Mouse (Mus musculus) neural tube, embryonic 13.5 days (tissue): ENCODE results near the gene Gpc6. TPM values are rescaled to one million over a fixed set of nuclear protein-coding genes. Genes with fewer than 3 reads are reported as not detected.

ENCODE experiments used
- ATAC-seq: fragments of 200-750 bp; cut with Nextera tagmentation; 2 replicates; pipeline ENCODE4 v1.8.0; 2017; ENCODE audit warnings: low read depth, mild to moderate bottlenecking, moderate TSS enrichment, moderate library complexity
- H3K27ac ChIP-seq: fragments of 300-500 bp; sonication (generic); replicated peaks from 2 replicates; pipeline ENCODE4 v1.5.1; 2015; ENCODE audit warnings: moderate library complexity, mild to moderate bottlenecking, inconsistent platforms
- H3K27me3 ChIP-seq: fragments of 300-500 bp; sonication (generic); 2 replicates; pipeline ENCODE4 v1.6.1; 2015; ENCODE audit warnings: mild to moderate bottlenecking, inconsistent platforms
- H3K36me3 ChIP-seq: fragments of 300-500 bp; sonication (generic); 2 replicates; pipeline ENCODE4 v1.6.1; 2015; ENCODE audit warnings: mild to moderate bottlenecking, inconsistent platforms
- H3K4me1 ChIP-seq: fragments of 300-500 bp; sonication (generic); replicated peaks from 2 replicates; pipeline ENCODE4 v1.6.1; 2015; ENCODE audit warnings: inconsistent platforms
- H3K4me2 ChIP-seq: fragments of 300-500 bp; sonication (generic); 2 replicates; pipeline ENCODE4 v1.6.1; 2015; ENCODE audit warnings: inconsistent platforms, mild to moderate bottlenecking, moderate library complexity
- H3K4me3 ChIP-seq: fragments of 300-500 bp; sonication (generic); 2 replicates; pipeline ENCODE4 v1.5.1; 2015; ENCODE audit warnings: mild to moderate bottlenecking, inconsistent platforms
- H3K9ac ChIP-seq: fragments of 300-500 bp; sonication (generic); 2 replicates; pipeline ENCODE4 v1.6.1; 2015; ENCODE audit warnings: moderate library complexity, mild to moderate bottlenecking, inconsistent platforms
- H3K9me3 ChIP-seq: fragments of 300-500 bp; sonication (generic); 2 replicates; pipeline ENCODE4 v1.6.1; 2016; ENCODE audit warnings: inconsistent platforms
- WGBS: fragments of 180-500 bp; shearing (Covaris S2); methylation state at CpG from one replicate; pipeline ENCODE4 v1.1.7; 2015; 5-methylcytosine and 5-hydroxymethylcytosine counted together
- polyA plus RNA-seq: library from polyadenylated mRNA; unstranded; fragments of >200 nt; fragmentation: Nextera tagmentation; extraction: Ambion mirVana; gene quantifications from 2 replicates; pipeline ENCODE4 v1.2.1, GENCODE M21; 2015

The Gpc6 gene
- polyA plus RNA-seq, 1 experiment from 2014 or later = 22.1 TPM

DNA sequence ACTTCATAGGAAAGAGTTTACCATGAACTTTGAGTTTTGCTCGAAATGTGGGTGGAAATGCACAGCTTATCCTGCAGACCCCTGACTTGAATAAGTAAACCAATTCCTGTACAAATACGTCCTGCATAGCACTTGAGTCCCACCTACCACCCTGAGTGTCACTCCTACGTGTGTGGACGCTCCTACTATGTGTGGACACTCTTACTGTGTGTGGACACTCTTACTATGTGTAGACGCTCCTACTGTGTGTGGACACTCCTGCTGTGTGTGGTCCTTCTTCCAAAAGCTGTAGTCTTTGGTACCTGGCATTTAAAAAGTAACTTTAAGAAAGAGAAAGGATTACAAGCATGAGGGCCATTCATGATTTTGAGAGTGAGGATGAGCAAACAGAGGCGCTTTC is 1036.7 kb downstream of the Gpc6 start:
- ATAC-seq = peak; percentile 67

DNA sequence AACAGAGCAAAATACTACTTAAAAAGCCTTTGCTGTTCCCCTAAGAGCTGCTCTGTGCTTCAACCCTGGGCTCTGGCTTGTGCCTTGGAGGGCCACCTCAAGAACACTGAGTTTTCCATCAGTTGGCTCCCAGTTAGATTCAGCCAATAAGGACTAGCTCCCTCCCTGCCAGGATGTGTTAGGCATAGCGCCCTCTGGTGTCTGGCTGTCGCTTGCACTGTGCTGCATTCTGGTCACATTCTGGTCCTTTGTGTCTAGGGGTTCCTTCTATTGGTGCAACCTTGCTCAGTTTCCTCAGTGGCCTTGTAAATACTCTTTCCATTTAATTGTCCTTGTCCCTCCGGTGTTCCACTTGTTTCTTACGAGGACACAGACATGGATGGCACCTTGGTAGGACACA is 1037.3 kb downstream of the Gpc6 start:
- Histone ChIP-seq H3K27me3 (no peaks in the 10 kb centered on the region), H3K4me2 (no peak overlapping the region), H3K27ac (no peak overlapping the region), H3K9ac (no peak overlapping the region), H3K4me1 (peaks cover 32% of the 10 kb centered on the region), H3K36me3 (no peaks in the 10 kb centered on the region), H3K4me3 (no peak overlapping the region), H3K9me3 (no peaks in the 10 kb centered on the region)
- WGBS = 52% methylated on average over 4 of the region's 4 CpGs
- ATAC-seq = no peak

More for the DNA sequence above, 1036.7 kb downstream of the Gpc6 start:
- Histone ChIP-seq H3K4me2 (no peak overlapping the region), H3K4me1 (peaks cover 32% of the 10 kb centered on the region), H3K9me3 (no peaks in the 10 kb centered on the region), H3K4me3 (no peak overlapping the region), H3K27ac (peak overlapping the region; percentile 74; the same call in 1 of the 2 replicates), H3K9ac (no peak overlapping the region), H3K27me3 (no peaks in the 10 kb centered on the region), H3K36me3 (no peaks in the 10 kb centered on the region)
- 90% methylated on average over 6 of the region's 6 CpGs for WGBS

DNA sequence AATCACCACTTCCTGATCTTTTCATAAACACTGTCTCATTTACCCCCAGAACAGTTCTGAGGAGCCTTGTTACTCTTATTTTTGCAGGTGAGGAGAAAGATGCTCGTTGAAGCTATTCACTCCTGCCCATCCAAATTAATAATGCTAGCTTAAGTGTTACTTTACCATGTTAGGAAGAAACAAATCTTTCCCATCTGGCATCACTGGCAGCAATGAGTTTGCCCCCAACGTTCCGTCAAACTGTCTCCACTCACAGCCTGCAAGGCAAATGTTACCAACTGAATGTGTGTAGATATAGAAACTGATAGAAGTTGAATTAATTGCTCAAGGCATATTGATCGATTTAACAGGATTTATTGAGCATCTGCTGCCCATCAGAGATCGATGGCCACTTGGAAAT is 1047.5 kb downstream of the Gpc6 start:
- WGBS = 86% methylated on average over 5 of the region's 5 CpGs

DNA sequence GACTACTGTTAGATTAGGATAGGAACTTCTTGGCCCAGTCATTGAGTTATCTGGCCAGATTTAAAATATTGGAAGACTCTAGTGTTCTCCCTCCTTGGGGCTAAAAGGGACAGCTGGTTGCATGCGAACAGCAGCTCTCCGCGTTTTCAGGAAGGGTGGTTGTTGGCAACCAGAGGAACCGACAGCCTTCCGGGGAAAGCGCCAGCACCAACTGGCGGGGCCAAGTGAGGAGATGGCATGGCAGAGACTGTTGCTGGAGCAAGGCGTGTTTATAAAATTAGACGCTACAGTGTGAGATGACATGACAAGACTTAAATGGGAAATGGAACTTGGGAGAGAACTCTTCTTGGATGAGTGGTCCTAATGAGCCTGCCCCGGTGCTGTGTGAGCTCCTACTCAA is 1056.4 kb downstream of the Gpc6 start:
- 94% methylated on average over 10 of the region's 10 CpGs for WGBS
- no peaks in the 10 kb centered on the region for H3K4me1 ChIP-seq
- H3K4me3 ChIP-seq = no peak overlapping the region
- no peak for ATAC-seq
- no peak overlapping the region for H3K9ac ChIP-seq
- no peak overlapping the region for H3K27ac ChIP-seq
- H3K36me3 ChIP-seq = no peaks in the 10 kb centered on the region
- peaks cover 11% of the 10 kb centered on the region; the same call in 1 of the 2 replicates for H3K9me3 ChIP-seq
- H3K4me2 ChIP-seq = no peak overlapping the region
- no peaks in the 10 kb centered on the region for H3K27me3 ChIP-seq

More for the DNA sequence above, 1047.5 kb downstream of the Gpc6 start:
- H3K4me1 ChIP-seq = no peaks in the 10 kb centered on the region
- no peak overlapping the region for H3K9ac ChIP-seq
- 0 out of 2 replicates have a peak, but pooled peaks cover 5% of the 10 kb centered on the region for H3K36me3 ChIP-seq
- no peak overlapping the region for H3K4me2 ChIP-seq
- no peak overlapping the region for H3K4me3 ChIP-seq
- H3K27me3 ChIP-seq = no peaks in the 10 kb centered on the region
- no peak for ATAC-seq
- H3K9me3 ChIP-seq = no peaks in the 10 kb centered on the region
- H3K27ac ChIP-seq = no peak overlapping the region

DNA sequence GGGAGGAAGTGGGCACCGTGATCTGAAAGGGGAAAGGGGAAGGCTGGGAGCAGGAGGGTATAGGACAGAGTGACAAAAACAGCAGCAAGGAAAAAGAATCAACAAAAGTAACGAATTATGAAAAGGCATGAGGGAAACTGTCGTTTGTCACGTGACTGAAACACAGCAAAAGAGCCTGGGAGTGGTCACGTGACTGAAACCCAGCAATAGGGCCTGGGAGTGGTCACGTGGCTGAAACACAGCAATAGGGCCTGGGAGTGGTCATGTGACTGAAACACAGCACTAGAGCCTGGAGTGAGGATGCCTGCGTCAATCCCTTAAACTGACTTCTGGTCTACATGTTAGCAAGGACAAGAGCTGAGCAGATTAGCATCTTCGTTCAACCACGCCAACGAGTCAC is 1063.3 kb downstream of the Gpc6 start:
- ATAC-seq = no peak
- Histone ChIP-seq H3K4me2 (no peak overlapping the region), H3K27ac (no peak overlapping the region), H3K4me1 (no peaks in the 10 kb centered on the region), H3K9ac (no peak overlapping the region), H3K4me3 (no peak overlapping the region), H3K9me3 (no peaks in the 10 kb centered on the region), H3K36me3 (no peaks in the 10 kb centered on the region), H3K27me3 (no peaks in the 10 kb centered on the region)
- WGBS = 90% methylated on average over 10 of the region's 10 CpGs

DNA sequence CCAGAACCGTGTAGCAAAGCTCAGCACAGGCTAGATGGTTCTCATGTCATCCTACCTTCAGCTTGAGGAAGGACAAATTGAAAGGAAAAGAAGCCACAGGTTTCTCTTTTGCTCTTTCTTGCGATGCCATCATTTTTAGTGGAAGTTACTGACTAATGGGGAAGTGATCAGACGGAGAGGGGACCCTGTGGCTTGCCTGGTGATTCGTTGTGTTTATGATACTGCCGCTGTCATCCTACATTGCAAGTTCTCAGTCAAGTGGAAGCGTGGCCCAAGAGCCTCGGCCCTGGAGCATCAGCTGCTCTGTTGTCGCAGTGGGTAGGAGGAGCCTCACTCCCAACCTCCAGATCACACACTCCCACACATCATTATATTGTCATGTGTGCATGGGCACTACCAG is 1065.1 kb downstream of the Gpc6 start:
- no peak overlapping the region for H3K9ac ChIP-seq
- no peak overlapping the region for H3K27ac ChIP-seq
- ATAC-seq = no peak
- no peaks in the 10 kb centered on the region for H3K27me3 ChIP-seq
- H3K4me1 ChIP-seq = no peaks in the 10 kb centered on the region
- H3K4me2 ChIP-seq = no peak overlapping the region
- H3K9me3 ChIP-seq = no peaks in the 10 kb centered on the region
- WGBS = 76% methylated on average over 8 of the region's 8 CpGs
- no peaks in the 10 kb centered on the region for H3K36me3 ChIP-seq
- H3K4me3 ChIP-seq = no peak overlapping the region

DNA sequence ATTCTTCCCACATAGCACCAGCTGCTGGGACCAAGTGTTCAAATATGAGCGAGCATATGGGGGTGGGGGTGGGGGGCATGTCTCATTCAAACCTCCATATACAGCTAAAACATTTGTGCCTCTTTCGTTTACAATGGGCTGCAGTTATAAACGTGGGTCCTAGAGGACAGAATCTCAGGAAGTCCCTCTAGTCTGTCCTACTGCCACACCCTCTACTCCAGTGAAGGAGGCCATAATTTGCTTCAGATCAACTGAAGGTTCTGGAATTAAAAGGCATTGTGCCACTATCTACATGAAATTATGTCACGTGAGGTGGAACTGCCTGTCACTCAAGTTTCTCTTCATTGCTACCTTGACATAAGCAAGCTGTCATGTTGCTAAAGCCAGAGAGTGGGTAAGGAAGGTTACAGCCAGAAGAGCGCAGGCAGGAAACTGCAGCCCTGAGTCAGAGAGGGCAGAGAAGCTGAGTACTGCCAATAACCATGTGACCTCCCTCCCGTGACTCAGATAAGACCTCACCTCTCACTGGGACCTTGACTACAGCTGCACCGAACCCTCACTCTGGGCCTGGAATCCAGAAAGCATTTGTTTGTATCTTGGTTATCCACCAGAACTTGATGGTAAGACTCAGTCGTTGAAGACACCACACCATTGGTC is 1067.6 kb downstream of the Gpc6 start:
- H3K4me1 ChIP-seq = no peaks in the 10 kb centered on the region
- no peaks in the 10 kb centered on the region for H3K9me3 ChIP-seq
- no peak overlapping the region for H3K27ac ChIP-seq
- no peak overlapping the region for H3K4me2 ChIP-seq
- WGBS = 82% methylated on average over 8 of the region's 8 CpGs
- H3K4me3 ChIP-seq = no peak overlapping the region
- H3K9ac ChIP-seq = no peak overlapping the region
- no peaks in the 10 kb centered on the region for H3K36me3 ChIP-seq
- no peaks in the 10 kb centered on the region for H3K27me3 ChIP-seq
- no peak for ATAC-seq

DNA sequence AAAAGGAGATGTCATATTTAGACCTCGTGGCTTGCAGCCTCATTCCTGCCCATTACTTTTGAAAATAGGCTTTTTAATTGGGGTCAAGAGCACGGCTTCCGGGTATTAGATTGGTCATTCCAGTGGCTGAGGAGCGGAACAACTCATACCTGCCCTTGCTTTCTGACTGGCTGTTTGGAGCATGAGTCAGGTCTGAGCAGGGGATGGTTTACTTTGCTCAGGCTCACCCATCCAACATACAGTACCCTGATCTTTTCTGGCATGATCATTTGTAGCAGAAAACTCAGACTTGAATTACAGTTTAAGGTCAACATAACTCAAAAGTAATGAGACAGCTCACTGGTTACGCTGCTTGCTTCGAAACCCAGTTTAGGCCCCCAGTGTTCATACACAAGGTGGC is 1068.7 kb downstream of the Gpc6 start:
- 88% methylated on average over 6 of the region's 6 CpGs for WGBS
- no peak for ATAC-seq
- no peaks in the 10 kb centered on the region for H3K4me1 ChIP-seq

DNA sequence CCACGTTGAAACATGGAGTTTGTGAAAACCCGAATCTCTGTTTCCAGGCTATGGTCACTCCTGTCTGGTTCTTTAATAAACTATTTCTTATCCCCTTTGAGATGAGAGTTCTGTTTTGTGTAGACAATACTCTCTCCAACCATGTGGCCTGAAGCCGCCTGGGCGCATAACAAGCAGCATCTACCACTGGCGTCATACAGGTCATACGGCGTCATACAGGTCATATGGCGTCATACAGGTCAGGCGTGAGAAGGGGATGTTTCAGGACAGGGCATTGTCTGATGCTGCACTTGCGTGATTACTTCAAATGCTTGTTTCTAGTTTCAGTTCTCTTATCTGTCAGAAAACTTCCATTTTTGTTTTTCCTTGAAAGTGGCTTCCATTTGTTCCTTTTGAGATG is 1079.3 kb downstream of the Gpc6 start:
- no peak for ATAC-seq
- Histone ChIP-seq H3K36me3 (no peaks in the 10 kb centered on the region), H3K4me2 (no peak overlapping the region), H3K9ac (no peak overlapping the region), H3K4me3 (no peak overlapping the region), H3K9me3 (no peaks in the 10 kb centered on the region), H3K4me1 (peaks cover 20% of the 10 kb centered on the region), H3K27me3 (0 out of 2 replicates have a peak, but pooled peaks cover 10% of the 10 kb centered on the region), H3K27ac (no peak overlapping the region)
- 93% methylated on average over 10 of the region's 10 CpGs for whole genome bisulfite sequencing

More for the DNA sequence above, 1068.7 kb downstream of the Gpc6 start:
- Histone ChIP-seq H3K27me3 (no peaks in the 10 kb centered on the region), H3K4me2 (no peak overlapping the region), H3K9ac (no peak overlapping the region), H3K4me3 (no peak overlapping the region), H3K27ac (no peak overlapping the region), H3K9me3 (no peaks in the 10 kb centered on the region), H3K36me3 (no peaks in the 10 kb centered on the region)

DNA sequence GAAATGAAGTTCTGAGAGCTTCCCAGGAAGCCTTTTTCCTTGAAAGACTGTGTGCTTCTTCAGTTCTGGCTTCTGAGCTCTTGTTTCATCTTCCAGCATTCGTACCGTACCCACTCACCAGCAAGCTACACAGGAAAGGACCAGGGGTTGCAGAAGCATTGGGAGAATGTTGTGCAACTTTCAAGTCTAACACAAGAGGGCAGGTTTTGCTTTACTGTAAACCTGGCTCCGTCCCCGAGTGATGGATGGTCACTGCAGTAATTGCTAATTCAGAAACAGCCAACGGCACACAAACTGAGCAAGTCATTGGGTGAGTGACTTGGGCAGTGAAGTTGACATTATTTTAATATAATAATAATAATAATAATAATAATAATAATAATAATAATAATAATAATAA is 1080.6 kb downstream of the Gpc6 start:
- Histone ChIP-seq H3K4me3 (no peak overlapping the region), H3K27ac (no peak overlapping the region), H3K27me3 (0 out of 2 replicates have a peak, but pooled peaks cover 5% of the 10 kb centered on the region), H3K36me3 (no peaks in the 10 kb centered on the region), H3K4me1 (peaks cover 17% of the 10 kb centered on the region), H3K9me3 (no peaks in the 10 kb centered on the region), H3K4me2 (no peak overlapping the region), H3K9ac (no peak overlapping the region)
- no peak; the same call in 1 of the 2 replicates for ATAC-seq
- WGBS = 22% methylated on average over 5 of the region's 5 CpGs

DNA sequence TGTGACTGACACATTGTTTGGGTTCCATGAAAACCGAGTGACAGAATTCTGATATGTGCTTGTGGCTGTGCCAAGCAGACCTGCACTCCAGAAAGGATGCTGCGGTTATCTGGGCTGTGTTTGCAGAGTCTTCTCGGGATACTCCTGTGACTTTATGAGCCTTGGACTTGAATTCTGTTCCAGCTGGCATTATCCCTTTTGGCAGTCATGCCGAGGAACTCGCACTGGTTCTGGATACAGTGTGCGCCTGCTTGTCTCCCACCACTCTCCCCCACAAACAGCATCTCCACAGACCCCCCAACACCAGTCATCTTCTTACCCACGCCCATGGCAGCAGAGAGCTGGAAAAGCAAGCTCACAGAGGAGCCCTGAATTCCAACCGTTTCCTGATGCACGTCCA is 1084.4 kb downstream of the Gpc6 start:
- no peak overlapping the region for H3K4me3 ChIP-seq
- ATAC-seq = no peak
- H3K4me2 ChIP-seq = no peak overlapping the region
- no peaks in the 10 kb centered on the region for H3K36me3 ChIP-seq
- no peaks in the 10 kb centered on the region for H3K9me3 ChIP-seq
- no peaks in the 10 kb centered on the region for H3K4me1 ChIP-seq
- H3K27ac ChIP-seq = no peak overlapping the region
- WGBS = 80% methylated on average over 9 of the region's 9 CpGs
- H3K9ac ChIP-seq = no peak overlapping the region
- H3K27me3 ChIP-seq = 0 out of 2 replicates have a peak, but pooled peaks cover 3% of the 10 kb centered on the region

DNA sequence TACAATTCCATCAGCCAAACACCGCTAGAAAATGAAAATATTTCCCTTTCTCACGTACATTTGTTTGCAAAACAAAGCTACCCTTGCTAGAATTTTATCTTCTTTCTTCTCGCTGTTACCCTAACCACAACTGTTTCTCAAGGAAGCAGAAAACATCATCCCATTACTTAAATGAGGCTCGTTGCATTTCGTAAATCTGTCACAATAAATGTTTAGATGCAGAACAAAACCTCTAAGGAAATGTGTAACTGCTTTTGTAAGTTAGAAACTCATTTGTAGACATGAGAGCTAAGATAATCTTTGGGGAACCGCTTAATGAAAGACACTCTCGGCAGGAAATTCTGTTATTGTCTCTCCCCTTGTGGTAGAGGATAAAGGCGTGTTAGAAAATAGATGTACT is 1088.1 kb downstream of the Gpc6 start:
- no peaks in the 10 kb centered on the region for H3K27me3 ChIP-seq
- no peaks in the 10 kb centered on the region for H3K9me3 ChIP-seq

DNA sequence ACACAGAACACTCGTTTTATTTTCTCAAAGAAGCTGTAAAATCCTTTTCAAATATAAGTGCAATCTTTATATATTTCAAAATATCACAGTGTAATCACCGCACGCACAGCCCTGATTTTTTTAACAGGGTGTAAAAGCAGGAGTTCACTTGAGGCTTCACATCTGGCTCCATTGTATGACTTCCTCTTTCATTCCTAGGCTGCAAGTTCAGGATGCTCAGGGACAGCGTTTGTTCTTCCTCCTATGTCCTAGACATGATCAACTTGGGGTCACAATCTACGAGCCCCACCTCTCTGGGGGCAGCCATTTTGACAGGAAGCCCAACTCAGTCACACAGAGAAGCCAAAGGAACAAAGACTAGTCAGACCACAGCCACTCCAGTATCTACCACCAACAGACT is 1094.2 kb downstream of the Gpc6 start:
- no peak overlapping the region for H3K27ac ChIP-seq
- no peaks in the 10 kb centered on the region for H3K27me3 ChIP-seq
- no peaks in the 10 kb centered on the region for H3K9me3 ChIP-seq
- peaks cover 19% of the 10 kb centered on the region for H3K4me1 ChIP-seq
- WGBS = 85% methylated on average over 5 of the region's 5 CpGs
- H3K4me2 ChIP-seq = no peak overlapping the region
- no peaks in the 10 kb centered on the region for H3K36me3 ChIP-seq
- no peak for ATAC-seq
- no peak overlapping the region for H3K9ac ChIP-seq
- H3K4me3 ChIP-seq = no peak overlapping the region

More for the DNA sequence above, 1088.1 kb downstream of the Gpc6 start:
- no peak overlapping the region for H3K4me3 ChIP-seq
- no peak overlapping the region for H3K27ac ChIP-seq
- H3K4me1 ChIP-seq = no peaks in the 10 kb centered on the region
- no peaks in the 10 kb centered on the region for H3K36me3 ChIP-seq
- ATAC-seq = no peak
- no peak overlapping the region for H3K9ac ChIP-seq
- no peak overlapping the region for H3K4me2 ChIP-seq
- WGBS = 55% methylated on average over 8 of the region's 8 CpGs
